Mouse (Mus musculus): ENCODE data around the gene Prdm2. TPM values are rescaled to one million over a fixed set of nuclear protein-coding genes. Genes with fewer than 3 reads are reported as not detected.

The Prdm2 gene
- total and polyA plus RNA-seq, 2 experiments from 2014 or later = 10.9 to 19.1 TPM

- Histone ChIP-seq H3K27me3 (ENCODE audit: insufficient read depth, low read length) (no peaks in the 10 kb centered on the region), H3K4me2 (ENCODE audit: low read depth, low read length, poor library complexity, severe bottlenecking) (no peak overlapping the region), H3K36me3 (ENCODE audit: insufficient read depth, low read length) (no peaks in the 10 kb centered on the region; the same call in 1 of the 2 replicates), H3K27ac (ENCODE audit: low read depth, low read length) (no peak overlapping the region), H3K9ac (replicated peaks; ENCODE audit: low read length, poor library complexity, severe bottlenecking) (no peak overlapping the region), H3K9me3 (ENCODE audit: low read length) (no peaks in the 10 kb centered on the region), H3K4me3 (ENCODE audit: low read depth, low read length) (no peak overlapping the region), H3K4me1 (ENCODE audit: insufficient read depth, low read length) (peaks cover 9% of the 10 kb centered on the region)
- ATAC-seq (ENCODE audit: low FRiP score) (no peak), DNase-seq (ENCODE audit: low spot score) (no peak)
- 78% methylated on average over 4 of the region's 4 CpGs for WGBS
- no peak for TF ChIP-seq CTCF (IDR thresholded peaks at IDR 0.05)
Observed at GRCm38 (mm10) chr4:143155036-143155435, 57.8 kb downstream of the Prdm2 start.

- H3K27ac ChIP-seq (ENCODE audit: low read depth, low read length) = no peak overlapping the region
- no peaks in the 10 kb centered on the region; the same call in 1 of the 2 replicates for H3K36me3 ChIP-seq (ENCODE audit: insufficient read depth, low read length)
- no peak for TF ChIP-seq CTCF (IDR thresholded peaks at IDR 0.05)
- ATAC-seq (ENCODE audit: low FRiP score) (no peak), DNase-seq (ENCODE audit: low spot score) (no peak)
- no peak overlapping the region for H3K9ac ChIP-seq (replicated peaks; ENCODE audit: low read length, poor library complexity, severe bottlenecking)
- no peak overlapping the region for H3K4me2 ChIP-seq (ENCODE audit: low read depth, low read length, poor library complexity, severe bottlenecking)
- 74% methylated on average over 6 of the region's 6 CpGs for WGBS
- peaks cover 4% of the 10 kb centered on the region; the same call in 1 of the 2 replicates for H3K4me1 ChIP-seq (ENCODE audit: insufficient read depth, low read length)
- H3K4me3 ChIP-seq (ENCODE audit: low read depth, low read length) = no peak overlapping the region
- H3K27me3 ChIP-seq (ENCODE audit: insufficient read depth, low read length) = no peaks in the 10 kb centered on the region
- no peaks in the 10 kb centered on the region for H3K9me3 ChIP-seq (ENCODE audit: low read length)
Observed at GRCm38 (mm10) chr4:143154571-143154970, 58.2 kb downstream of the Prdm2 start.

- TF ChIP-seq CTCF (IDR thresholded peaks at IDR 0.05) = no peak
Observed at GRCm38 (mm10) chr4:143152634-143153033, 60.2 kb downstream of the Prdm2 start.

DNA sequence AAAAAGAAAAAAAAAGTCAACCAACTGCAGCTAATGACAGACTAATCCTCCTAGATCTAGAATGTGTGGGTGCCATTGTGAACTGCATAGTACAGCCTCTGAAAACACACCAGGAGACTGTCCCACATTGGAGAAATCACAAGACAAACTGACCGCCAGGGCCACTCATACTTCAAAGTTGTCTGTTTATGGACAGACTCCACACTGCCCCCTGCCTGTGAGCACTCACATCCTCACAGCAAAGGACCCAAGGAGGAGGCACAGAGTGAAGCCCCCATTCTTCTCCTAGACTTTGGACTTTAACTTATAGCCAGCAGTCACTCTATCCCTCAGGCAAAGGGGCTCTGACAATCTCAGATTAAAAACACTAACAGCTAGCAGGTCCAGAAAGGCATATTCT is 61.5 kb downstream of the Prdm2 start:
- WGBS = 81% methylated on average over 1 of the region's 1 CpGs
- ATAC-seq (ENCODE audit: low FRiP score) (no peak), DNase-seq (ENCODE audit: low spot score) (no peak)
- Histone ChIP-seq H3K4me1 (ENCODE audit: insufficient read depth, low read length) (no peaks in the 10 kb centered on the region), H3K4me3 (ENCODE audit: low read depth, low read length) (no peak overlapping the region), H3K4me2 (ENCODE audit: low read depth, low read length, poor library complexity, severe bottlenecking) (no peak overlapping the region), H3K36me3 (ENCODE audit: insufficient read depth, low read length) (no peaks in the 10 kb centered on the region; the same call in 1 of the 2 replicates), H3K9ac (replicated peaks; ENCODE audit: low read length, poor library complexity, severe bottlenecking) (no peak overlapping the region), H3K27me3 (ENCODE audit: insufficient read depth, low read length) (no peaks in the 10 kb centered on the region), H3K9me3 (ENCODE audit: low read length) (no peaks in the 10 kb centered on the region), H3K27ac (ENCODE audit: low read depth, low read length) (no peak overlapping the region)
- TF ChIP-seq CTCF (IDR thresholded peaks at IDR 0.05) = peak; percentile 54

More at GRCm38 (mm10) chr4:143152634-143153033, 60.2 kb downstream of the Prdm2 start:
- Histone ChIP-seq H3K9ac (replicated peaks; ENCODE audit: low read length, poor library complexity, severe bottlenecking) (no peak overlapping the region), H3K9me3 (ENCODE audit: low read length) (no peaks in the 10 kb centered on the region), H3K4me3 (ENCODE audit: low read depth, low read length) (no peak overlapping the region), H3K27ac (ENCODE audit: low read depth, low read length) (no peak overlapping the region), H3K36me3 (ENCODE audit: insufficient read depth, low read length) (no peaks in the 10 kb centered on the region; the same call in 1 of the 2 replicates), H3K4me2 (ENCODE audit: low read depth, low read length, poor library complexity, severe bottlenecking) (no peak overlapping the region), H3K4me1 (ENCODE audit: insufficient read depth, low read length) (peaks cover 2% of the 10 kb centered on the region; the same call in 1 of the 2 replicates), H3K27me3 (ENCODE audit: insufficient read depth, low read length) (no peaks in the 10 kb centered on the region)
- DNase-seq (ENCODE audit: low spot score) (no peak), ATAC-seq (ENCODE audit: low FRiP score) (no peak)
- WGBS = 95% methylated on average over 5 of the region's 5 CpGs

GRCm38 (mm10) chr4:143147666-143148065 is 65.1 kb downstream of the Prdm2 start:
- TF ChIP-seq CTCF (IDR thresholded peaks at IDR 0.05) = no peak
- WGBS = 87% methylated on average over 3 of the region's 3 CpGs
- Histone ChIP-seq H3K4me2 (ENCODE audit: low read depth, low read length, poor library complexity, severe bottlenecking) (no peak overlapping the region), H3K27me3 (ENCODE audit: insufficient read depth, low read length) (no peaks in the 10 kb centered on the region), H3K36me3 (ENCODE audit: insufficient read depth, low read length) (no peaks in the 10 kb centered on the region), H3K4me3 (ENCODE audit: low read depth, low read length) (no peak overlapping the region), H3K9ac (replicated peaks; ENCODE audit: low read length, poor library complexity, severe bottlenecking) (no peak overlapping the region), H3K4me1 (ENCODE audit: insufficient read depth, low read length) (no peaks in the 10 kb centered on the region), H3K9me3 (ENCODE audit: low read length) (no peaks in the 10 kb centered on the region), H3K27ac (ENCODE audit: low read depth, low read length) (no peak overlapping the region)
- no peak for DNase-seq (ENCODE audit: low spot score)
- no peak for ATAC-seq (ENCODE audit: low FRiP score)

DNA sequence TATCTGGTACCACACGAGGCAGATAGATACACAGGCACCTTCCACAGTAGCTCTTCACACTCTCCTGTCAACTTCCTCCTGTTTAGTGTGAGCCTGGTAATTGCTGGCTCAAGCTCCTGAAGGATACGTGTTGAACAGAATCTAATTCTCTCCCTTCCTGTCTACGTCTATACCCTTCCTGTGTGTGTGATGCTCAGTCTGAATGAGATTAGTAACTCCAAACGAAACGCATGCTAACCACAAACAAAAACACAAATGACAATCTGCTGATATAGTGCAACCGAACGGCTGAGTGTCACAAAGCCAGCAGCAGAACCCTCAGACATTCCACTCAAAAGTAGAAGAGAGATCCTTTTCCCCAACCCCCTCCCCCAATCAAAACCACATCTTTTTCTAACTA is 69.2 kb downstream of the Prdm2 start:
- no peak for ATAC-seq (ENCODE audit: low FRiP score)
- Histone ChIP-seq H3K4me2 (ENCODE audit: low read depth, low read length, poor library complexity, severe bottlenecking) (no peak overlapping the region), H3K4me1 (ENCODE audit: insufficient read depth, low read length) (no peaks in the 10 kb centered on the region), H3K9ac (replicated peaks; ENCODE audit: low read length, poor library complexity, severe bottlenecking) (no peak overlapping the region), H3K9me3 (ENCODE audit: low read length) (no peaks in the 10 kb centered on the region), H3K27ac (ENCODE audit: low read depth, low read length) (no peak overlapping the region), H3K27me3 (ENCODE audit: insufficient read depth, low read length) (no peaks in the 10 kb centered on the region), H3K36me3 (ENCODE audit: insufficient read depth, low read length) (0 out of 2 replicates have a peak, but pooled peaks cover 2% of the 10 kb centered on the region), H3K4me3 (ENCODE audit: low read depth, low read length) (no peak overlapping the region)
- 48% methylated on average over 7 of the region's 7 CpGs for WGBS
- DNase-seq (ENCODE audit: low spot score) = no peak
- no peak for TF ChIP-seq CTCF (IDR thresholded peaks at IDR 0.05)

All from midbrain, postnatal 0 days (tissue).